Mouse (Mus musculus) forebrain, embryonic 12.5 days (tissue): ENCODE data around the gene Defb35. TPM values are rescaled to one million over a fixed set of nuclear protein-coding genes. Genes with fewer than 3 reads are reported as not detected.
"Not testable (repeated sequence)": the region's sequence is repeated elsewhere in the genome, so short reads cannot be mapped to it uniquely, and the experiment has no call there.

Experiments used
- ATAC-seq: fragments of 200-750 bp; cut with Nextera tagmentation; 2 replicates; pipeline ENCODE4 v1.8.0; 2017; ENCODE audit warnings: moderate TSS enrichment; ENCODE audit not compliant: low FRiP score
- H3K27ac ChIP-seq: fragments of 300-500 bp; sonication (generic); 2 replicates; pipeline ENCODE4 v1.5.1; 2016; ENCODE audit warnings: mild to moderate bottlenecking
- H3K27me3 ChIP-seq: fragments of 300-500 bp; sonication (generic); 2 replicates; pipeline ENCODE4 v1.6.1; 2016; ENCODE audit warnings: mild to moderate bottlenecking
- H3K36me3 ChIP-seq: fragments of 300-500 bp; sonication (generic); replicated peaks from 2 replicates; pipeline ENCODE4 v1.6.1; 2016; ENCODE audit warnings: mild to moderate bottlenecking
- H3K4me1 ChIP-seq: fragments of 300-500 bp; sonication (generic); 2 replicates; pipeline ENCODE4 v1.6.1; 2016
- H3K4me2 ChIP-seq: fragments of 300-500 bp; sonication (generic); 2 replicates; pipeline ENCODE4 v1.6.1; 2016; ENCODE audit warnings: mild to moderate bottlenecking, moderate library complexity
- H3K4me3 ChIP-seq: fragments of 300-500 bp; sonication (generic); replicated peaks from 2 replicates; pipeline ENCODE4 v1.5.1; 2016; ENCODE audit warnings: mild to moderate bottlenecking
- H3K9ac ChIP-seq: fragments of 300-500 bp; sonication (generic); 2 replicates; pipeline ENCODE4 v1.6.1; 2016; ENCODE audit warnings: mild to moderate bottlenecking
- H3K9me3 ChIP-seq: fragments of 300-500 bp; sonication (generic); 2 replicates; pipeline ENCODE4 v1.6.1; 2016
- WGBS: fragments of 180-500 bp; shearing (Covaris S2); methylation state at CpG from one replicate; pipeline ENCODE4 v1.1.7; 2016; 5-methylcytosine and 5-hydroxymethylcytosine counted together
- polyA plus RNA-seq: library from polyadenylated mRNA; unstranded; fragments of >200 nt; fragmentation: Nextera tagmentation; extraction: Ambion mirVana; gene quantifications from 2 replicates; pipeline ENCODE4 v1.2.1, GENCODE M21; 2016

Defb35 gene
- polyA plus RNA-seq, result not detected in 2 replicates

DNA sequence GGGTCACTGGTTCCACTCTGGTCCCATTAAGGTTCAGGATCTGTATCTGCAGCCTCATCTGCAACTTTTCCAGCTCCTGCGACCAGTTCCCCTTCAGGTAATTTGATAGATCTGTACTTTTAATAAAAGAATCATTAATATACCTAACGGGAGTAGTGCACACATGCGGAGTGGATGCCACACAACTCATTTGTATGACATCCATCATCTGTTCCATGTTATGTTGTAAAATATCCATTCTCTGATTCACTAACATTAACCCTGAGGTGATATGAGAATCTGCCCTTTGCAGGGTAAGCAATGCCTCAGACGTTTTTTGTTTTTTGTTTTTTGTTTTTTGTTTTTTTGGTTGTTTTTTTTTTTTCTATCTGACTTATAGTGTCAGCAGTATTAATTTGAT lies at the start of gene Defb35:
Defb35 (plus strand) TSS at position 301 of the 400 bp plus-strand sequence.
- 89% methylated on average over 4 of the region's 4 CpGs for WGBS

DNA sequence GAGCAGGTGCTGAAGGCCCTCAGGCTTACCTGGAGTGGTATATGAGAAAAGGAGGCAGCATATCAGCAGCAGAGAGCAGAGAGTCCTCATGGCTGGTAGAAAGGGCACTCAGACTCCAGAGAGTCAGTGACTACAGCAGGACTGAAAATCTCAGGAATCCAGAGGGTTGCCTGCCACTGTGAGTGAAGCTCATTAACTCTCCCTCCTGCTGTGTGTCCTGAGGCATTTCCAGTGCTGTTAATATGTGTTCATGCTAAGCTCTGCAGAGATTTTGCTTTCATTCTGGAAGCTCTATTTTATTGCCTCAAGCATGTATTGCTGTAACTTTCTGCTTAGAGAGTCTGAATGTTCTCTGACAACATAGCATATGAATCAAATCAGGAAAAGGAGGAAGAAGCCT lies 31.9 kb upstream of the Defb35 start, which contains the start of gene Defb11:
Defb11 (minus strand) TSS at position 123 of the 400 bp plus-strand sequence.
- H3K36me3 ChIP-seq, ATAC-seq, H3K9me3 ChIP-seq, H3K9ac ChIP-seq, H3K4me1 ChIP-seq, H3K4me3 ChIP-seq, H3K4me2 ChIP-seq, H3K27me3 ChIP-seq, H3K27ac ChIP-seq: not testable (repeated sequence)

More for the DNA sequence above, at the start of gene Defb35:
- H3K9me3 ChIP-seq, H3K9ac ChIP-seq, H3K27ac ChIP-seq, H3K27me3 ChIP-seq, H3K4me3 ChIP-seq, H3K4me1 ChIP-seq, ATAC-seq, H3K4me2 ChIP-seq, H3K36me3 ChIP-seq: not testable (repeated sequence)

DNA sequence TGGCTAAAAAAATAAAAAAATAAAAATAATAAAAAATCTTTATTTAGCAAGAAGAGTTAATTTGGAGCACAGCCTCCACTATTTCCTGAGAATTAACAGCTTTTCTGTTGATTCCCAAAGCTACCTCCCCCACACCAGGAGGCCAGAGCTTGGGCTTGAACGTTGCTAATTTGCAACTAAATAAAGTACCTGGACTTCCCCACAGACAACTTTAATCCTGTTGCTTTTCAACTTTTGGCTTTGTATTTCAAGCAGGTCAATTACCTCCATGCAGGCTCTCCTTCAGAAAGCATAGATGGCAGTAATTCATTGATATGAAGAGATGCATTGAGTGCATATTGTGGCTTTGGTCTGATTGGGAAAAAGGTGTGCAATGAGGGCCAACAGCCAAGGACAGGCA lies 26.2 kb upstream of the Defb35 start:
- no peak for ATAC-seq
- Histone ChIP-seq H3K4me1 (no peaks in the 10 kb centered on the region), H3K27ac (no peak overlapping the region), H3K27me3 (no peaks in the 10 kb centered on the region), H3K4me3 (no peak overlapping the region), H3K9me3 (no peaks in the 10 kb centered on the region), H3K36me3 (no peaks in the 10 kb centered on the region), H3K4me2 (no peak overlapping the region), H3K9ac (no peak overlapping the region)
- 0% methylated on average over 1 of the region's 1 CpGs for WGBS

DNA sequence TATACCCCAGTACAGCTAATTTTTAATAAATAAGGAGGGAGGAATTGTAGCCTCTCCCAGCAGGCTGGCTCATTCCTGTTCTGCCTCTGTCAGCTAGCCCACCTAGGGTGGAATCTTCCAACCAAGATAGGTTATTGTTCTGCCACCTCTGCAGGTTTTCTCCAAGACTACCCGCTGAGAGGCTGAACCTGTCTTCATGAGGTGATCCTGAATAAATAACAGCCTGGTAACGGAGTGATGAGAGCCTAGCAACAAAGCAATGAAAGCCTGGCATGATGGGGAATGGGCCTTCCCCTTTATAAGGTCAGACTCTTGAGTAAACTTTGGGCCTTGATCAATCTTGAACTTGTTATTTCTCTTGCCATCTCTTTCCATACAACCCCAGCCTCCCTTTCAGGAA lies 25.6 kb upstream of the Defb35 start:
- ATAC-seq, result no peak
- Histone ChIP-seq H3K27ac (no peak overlapping the region), H3K4me3 (no peak overlapping the region), H3K36me3 (no peaks in the 10 kb centered on the region), H3K4me1 (no peaks in the 10 kb centered on the region), H3K27me3 (no peaks in the 10 kb centered on the region), H3K9ac (no peak overlapping the region), H3K4me2 (no peak overlapping the region), H3K9me3 (no peaks in the 10 kb centered on the region)
- WGBS, result 13% methylated on average over 2 of the region's 2 CpGs

DNA sequence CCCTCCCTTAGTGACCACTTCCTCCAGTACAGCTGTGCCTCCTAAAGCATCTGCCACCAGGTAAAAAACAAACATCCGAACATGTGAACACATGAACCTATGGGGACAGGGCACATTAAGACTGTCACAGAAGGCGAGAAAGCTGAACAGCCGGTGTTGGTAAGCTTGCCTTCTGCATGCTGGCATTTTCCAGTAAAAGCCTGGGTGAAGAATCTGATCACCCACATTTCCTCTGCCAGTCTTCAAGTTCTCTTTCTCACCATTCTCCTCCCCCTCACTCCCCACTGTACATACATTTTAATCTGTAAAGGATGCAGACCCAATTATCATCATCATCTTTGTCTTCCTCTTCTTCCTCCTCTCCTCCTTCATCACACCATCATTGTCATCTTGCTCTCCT lies 22.5 kb upstream of the Defb35 start:
- WGBS, result 88% methylated on average over 3 of the region's 3 CpGs
- no peak overlapping the region for H3K4me2 ChIP-seq
- H3K9me3 ChIP-seq, result no peaks in the 10 kb centered on the region
- no peaks in the 10 kb centered on the region for H3K4me1 ChIP-seq
- H3K9ac ChIP-seq, result no peak overlapping the region
- no peaks in the 10 kb centered on the region for H3K36me3 ChIP-seq
- no peaks in the 10 kb centered on the region for H3K27me3 ChIP-seq
- no peak for ATAC-seq
- H3K4me3 ChIP-seq, result no peak overlapping the region
- no peak overlapping the region for H3K27ac ChIP-seq

DNA sequence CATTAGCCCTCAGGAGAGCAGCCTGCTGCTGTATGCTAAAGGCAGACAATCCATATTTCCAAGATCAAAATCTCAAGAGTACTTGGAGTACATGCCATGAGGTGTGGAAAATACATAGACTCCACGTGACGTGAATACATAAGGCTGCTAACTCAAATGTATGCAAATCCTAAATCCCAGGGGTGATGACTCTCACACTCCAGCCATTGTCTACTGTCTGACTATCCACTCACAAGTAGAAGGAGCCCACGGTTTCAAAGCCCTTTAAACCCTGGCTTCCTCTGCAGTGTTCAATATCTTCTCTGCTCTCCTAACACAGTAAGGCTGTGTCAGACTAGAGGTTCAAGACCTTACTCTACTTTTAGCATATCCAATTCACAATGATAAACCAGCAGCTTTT lies 7.4 kb upstream of the Defb35 start:
- H3K27ac ChIP-seq, H3K36me3 ChIP-seq, H3K4me3 ChIP-seq, ATAC-seq, H3K4me1 ChIP-seq, H3K9ac ChIP-seq, H3K4me2 ChIP-seq, H3K9me3 ChIP-seq, H3K27me3 ChIP-seq: not testable (repeated sequence)
- 60% methylated on average over 3 of the region's 3 CpGs for WGBS

DNA sequence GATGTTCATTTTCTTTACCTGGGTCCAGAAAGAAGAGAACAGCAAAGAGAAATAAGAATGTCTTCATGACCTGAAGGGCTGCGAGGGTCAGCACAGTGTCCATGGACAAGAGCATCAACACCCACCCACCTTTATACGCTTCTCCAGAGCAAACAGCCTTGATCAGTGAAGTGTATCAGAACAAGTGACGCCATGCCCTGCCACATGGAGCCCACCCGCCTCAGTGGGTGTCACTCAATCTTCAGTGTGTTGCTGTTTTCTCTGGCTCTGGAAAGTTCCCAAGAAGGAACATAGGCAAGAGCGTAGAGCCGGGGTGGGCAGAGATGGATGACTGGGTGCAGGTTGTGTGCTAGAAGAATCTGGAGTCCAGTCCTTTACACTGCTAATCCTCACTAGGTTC lies 5.5 kb upstream of the Defb35 start, which contains the start of gene Defb15:
Defb15 (minus strand) TSS at position 101 of the 400 bp plus-strand sequence.
- WGBS, result 95% methylated on average over 6 of the region's 6 CpGs
- no peak for ATAC-seq
- H3K4me2 ChIP-seq, result no peak within 1 kb of the TSS
- no peaks in the 10 kb centered on the region for H3K4me1 ChIP-seq
- no peaks in the 10 kb centered on the region for H3K27me3 ChIP-seq
- no peaks in the 10 kb centered on the region for H3K36me3 ChIP-seq
- H3K9me3 ChIP-seq, result no peaks in the 10 kb centered on the region
- no peak within 1 kb of the TSS for H3K9ac ChIP-seq
- H3K27ac ChIP-seq, result no peak within 1 kb of the TSS
- no peak within 1 kb of the TSS for H3K4me3 ChIP-seq

DNA sequence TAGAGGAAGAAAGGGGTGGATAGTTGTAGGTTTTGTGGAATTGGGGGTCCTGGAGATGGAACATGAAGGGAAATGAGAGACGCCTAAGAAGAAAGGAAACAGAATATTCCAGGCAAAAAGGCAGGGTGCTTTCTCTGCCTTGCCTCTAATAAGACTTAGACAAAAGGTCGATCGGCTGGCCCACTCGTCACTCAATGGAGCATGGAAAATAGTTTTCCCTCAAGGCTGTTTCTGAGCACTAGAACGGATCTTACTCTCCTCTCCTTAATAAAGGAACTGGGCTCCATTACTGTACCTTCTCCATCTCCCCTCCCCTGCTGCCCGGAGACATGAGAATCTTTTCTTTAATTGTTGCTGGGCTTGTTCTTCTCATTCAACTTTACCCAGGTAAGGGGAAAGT lies 8.3 kb downstream of the Defb35 start, which contains the start of gene Defb13:
Defb13 (plus strand) TSS at position 301 of the 400 bp plus-strand sequence.
- H3K27ac ChIP-seq, result no peak within 1 kb of the TSS
- no peak within 1 kb of the TSS for H3K4me3 ChIP-seq
- no peaks in the 10 kb centered on the region for H3K27me3 ChIP-seq
- H3K9me3 ChIP-seq, result no peaks in the 10 kb centered on the region
- H3K4me1 ChIP-seq, result no peaks in the 10 kb centered on the region
- H3K36me3 ChIP-seq, result no peaks in the 10 kb centered on the region
- H3K4me2 ChIP-seq, result no peak within 1 kb of the TSS
- ATAC-seq, result no peak
- WGBS, result 81% methylated on average over 6 of the region's 6 CpGs
- no peak within 1 kb of the TSS for H3K9ac ChIP-seq

DNA sequence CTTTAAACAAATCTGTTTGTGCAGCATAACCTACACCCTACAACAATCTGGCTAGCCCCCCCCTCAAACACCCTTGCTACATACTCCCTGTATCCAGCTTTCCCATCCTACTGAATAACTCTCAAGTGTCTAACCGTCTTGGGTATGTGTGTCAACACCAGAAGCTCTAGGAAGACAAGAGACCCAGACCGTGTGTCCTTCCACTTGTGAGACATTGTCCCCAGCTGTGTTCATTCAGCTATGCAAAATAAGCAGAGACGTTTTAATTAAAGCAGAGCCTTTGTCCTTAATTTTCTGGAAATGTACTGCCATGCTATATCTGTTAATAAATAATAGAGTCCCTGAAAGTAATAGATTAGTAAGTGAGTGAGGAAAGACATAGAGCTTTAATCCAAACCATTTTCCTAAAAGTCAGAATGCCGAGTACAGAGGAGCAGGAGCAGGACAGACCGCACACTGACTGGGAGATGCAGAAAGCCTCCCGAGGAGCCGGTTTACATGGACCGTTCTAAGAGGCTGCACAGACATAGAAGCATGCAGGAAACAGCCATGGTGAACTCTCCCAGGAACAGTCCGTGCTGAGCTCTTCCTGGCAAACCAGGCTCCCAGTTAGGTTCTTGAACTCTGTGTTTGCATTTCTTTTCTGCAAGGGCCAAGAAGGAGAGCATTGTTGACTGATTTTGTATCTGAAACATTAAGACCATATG lies 9.3 kb downstream of the Defb35 start:
- Histone ChIP-seq H3K4me1 (no peaks in the 10 kb centered on the region), H3K9me3 (no peaks in the 10 kb centered on the region), H3K4me2 (no peak overlapping the region), H3K36me3 (no peaks in the 10 kb centered on the region), H3K9ac (no peak overlapping the region), H3K27ac (no peak overlapping the region), H3K4me3 (no peak overlapping the region), H3K27me3 (no peaks in the 10 kb centered on the region)
- whole genome bisulfite sequencing, result 65% methylated on average over 9 of the region's 9 CpGs
- no peak for ATAC-seq

DNA sequence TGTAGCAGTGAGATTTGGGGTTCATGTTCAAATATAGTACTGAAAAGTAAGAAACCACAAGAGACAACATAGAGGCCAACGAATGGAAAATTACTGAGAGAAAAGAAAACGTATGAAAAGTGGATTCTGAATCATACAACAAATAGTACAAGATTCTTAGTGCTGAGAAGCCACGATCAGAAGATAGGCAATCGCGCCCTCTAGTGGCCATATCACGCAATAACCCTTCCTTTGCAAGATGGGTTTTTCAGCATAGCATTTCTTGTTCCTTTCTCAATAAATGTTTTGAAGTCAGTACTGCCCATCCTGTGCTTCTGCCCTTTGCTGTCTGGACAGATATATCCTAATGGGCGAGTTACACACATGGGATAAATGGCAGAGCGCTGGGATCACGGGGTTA lies 17.2 kb downstream of the Defb35 start:
- Histone ChIP-seq H3K36me3 (no peaks in the 10 kb centered on the region), H3K27ac (no peak overlapping the region), H3K27me3 (no peaks in the 10 kb centered on the region), H3K4me3 (no peak overlapping the region), H3K4me1 (no peaks in the 10 kb centered on the region), H3K4me2 (no peak overlapping the region), H3K9me3 (no peaks in the 10 kb centered on the region), H3K9ac (no peak overlapping the region)
- WGBS, result 6% methylated on average over 9 of the region's 9 CpGs
- ATAC-seq, result no peak

DNA sequence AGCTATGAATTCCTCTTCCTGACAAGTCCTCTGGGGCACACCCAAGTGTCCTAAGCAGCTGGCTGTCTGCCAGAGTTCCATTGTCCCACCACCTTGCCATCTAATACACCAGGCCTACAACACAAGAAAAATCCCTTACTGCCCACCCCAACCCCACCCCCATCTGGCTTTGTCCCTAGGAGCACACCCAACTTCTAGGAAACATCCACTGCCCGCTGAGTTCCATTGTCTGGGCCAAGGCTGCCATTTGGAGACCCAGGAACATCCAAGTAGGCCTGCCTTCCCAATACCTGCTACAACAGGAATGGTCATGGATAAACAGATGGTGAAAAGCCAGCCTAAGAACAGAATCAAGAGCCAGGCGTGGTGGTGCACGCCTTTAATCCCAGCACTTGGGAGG lies 18.2 kb downstream of the Defb35 start:
- Histone ChIP-seq H3K4me1 (no peaks in the 10 kb centered on the region), H3K27me3 (no peaks in the 10 kb centered on the region), H3K9me3 (no peaks in the 10 kb centered on the region), H3K9ac (no peak overlapping the region), H3K4me3 (no peak overlapping the region), H3K27ac (no peak overlapping the region), H3K4me2 (no peak overlapping the region), H3K36me3 (no peaks in the 10 kb centered on the region)
- ATAC-seq, result no peak
- WGBS, result 93% methylated on average over 3 of the region's 3 CpGs

DNA sequence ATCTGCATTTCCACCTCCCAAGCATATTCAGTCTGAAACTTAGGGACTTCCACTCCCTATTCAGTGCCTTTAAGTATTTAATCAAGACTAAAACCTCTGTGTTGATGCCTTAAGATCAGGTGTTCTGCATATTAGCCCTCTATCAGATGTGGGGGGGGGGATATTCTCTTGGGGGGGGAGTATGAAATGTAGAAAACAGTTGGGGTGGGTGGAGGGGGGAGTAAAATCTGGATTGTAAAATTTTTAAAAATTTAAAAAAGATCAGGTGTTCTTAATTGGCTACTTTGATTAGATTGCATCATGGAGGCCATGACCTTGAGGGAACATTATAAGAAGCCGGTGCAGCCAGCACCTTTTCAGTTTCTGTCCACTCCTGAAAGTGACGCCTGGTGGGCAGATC lies 20.3 kb downstream of the Defb35 start, which contains the start of gene Fam90a1a:
Fam90a1a (plus strand) TSS at position 301 of the 400 bp plus-strand sequence.
- no peak for ATAC-seq
- H3K4me1 ChIP-seq, result no peaks in the 10 kb centered on the region
- no peaks in the 10 kb centered on the region for H3K9me3 ChIP-seq
- no peak within 1 kb of the TSS for H3K4me3 ChIP-seq
- no peak within 1 kb of the TSS for H3K27ac ChIP-seq
- WGBS, result 90% methylated on average over 2 of the region's 2 CpGs
- H3K27me3 ChIP-seq, result no peaks in the 10 kb centered on the region
- no peak within 1 kb of the TSS for H3K4me2 ChIP-seq
- H3K36me3 ChIP-seq, result no peaks in the 10 kb centered on the region
- H3K9ac ChIP-seq, result no peak within 1 kb of the TSS

DNA sequence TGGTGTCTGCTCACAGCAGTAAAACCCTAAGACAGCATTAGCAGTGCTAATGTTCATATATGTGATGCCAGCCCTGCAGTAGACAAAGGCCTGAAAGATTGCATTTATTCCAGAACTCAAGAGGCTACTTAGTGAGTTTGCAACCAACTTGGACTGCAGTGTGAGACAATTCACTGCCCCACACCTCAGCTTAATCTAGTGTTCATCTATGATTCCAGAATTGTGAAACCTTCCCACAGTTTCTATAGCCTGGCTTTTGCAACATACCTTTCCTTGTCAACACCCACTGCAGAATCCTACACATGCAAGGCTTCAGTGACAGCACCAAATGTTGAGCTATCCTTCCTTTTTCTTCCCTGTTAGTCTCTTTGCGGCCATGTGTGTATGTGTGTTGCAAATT lies 28.5 kb downstream of the Defb35 start:
- Histone ChIP-seq H3K36me3 (no peaks in the 10 kb centered on the region), H3K4me3 (no peak overlapping the region), H3K4me2 (no peak overlapping the region), H3K9ac (no peak overlapping the region), H3K27ac (no peak overlapping the region), H3K4me1 (no peaks in the 10 kb centered on the region), H3K27me3 (no peaks in the 10 kb centered on the region), H3K9me3 (no peaks in the 10 kb centered on the region)
- 86% methylated on average over 1 of the region's 1 CpGs for WGBS
- no peak for ATAC-seq
